Mouse (Mus musculus): ENCODE data around the gene Gm20604.

Gene Gm20604

GRCm38 (mm10) chr12:102706833-102707463 is 51.5 kb downstream of the Gm20604 start:
- no peak for DNase-seq (ENCODE audit: extremely low spot score, low read depth, low spot score)

GRCm38 (mm10) chr12:102705906-102706640 is 52.4 kb downstream of the Gm20604 start:
- DNase-seq (ENCODE audit: extremely low spot score, low read depth, low spot score), result no peak

- no peak for DNase-seq (ENCODE audit: extremely low spot score, low read depth, low spot score)
Observed at GRCm38 (mm10) chr12:102705216-102705871, 53.1 kb downstream of the Gm20604 start.

GRCm38 (mm10) chr12:102704457-102705198 is 53.8 kb downstream of the Gm20604 start, which contains the start of gene Itpk1:
Gene Itpk1, minus strand, starts transcription at chr12:102704930.
- DNase-seq (ENCODE audit: extremely low spot score, low read depth, low spot score), result no peak

GRCm38 (mm10) chr12:102703921-102704408 is 54.5 kb downstream of the Gm20604 start:
- DNase-seq (ENCODE audit: extremely low spot score, low read depth, low spot score), result no peak

- DNase-seq (ENCODE audit: extremely low spot score, low read depth, low spot score), result no peak
Observed at GRCm38 (mm10) chr12:102703441-102703840, 55.0 kb downstream of the Gm20604 start.

GRCm38 (mm10) chr12:102703111-102703412 is 55.4 kb downstream of the Gm20604 start:
- no peak for DNase-seq (ENCODE audit: extremely low spot score, low read depth, low spot score)

GRCm38 (mm10) chr12:102702356-102703110 is 55.9 kb downstream of the Gm20604 start:
- DNase-seq (ENCODE audit: extremely low spot score, low read depth, low spot score), result peak; percentile 64

- DNase-seq (ENCODE audit: extremely low spot score, low read depth, low spot score), result no peak
Observed at GRCm38 (mm10) chr12:102701691-102702207, 56.7 kb downstream of the Gm20604 start.

- DNase-seq (ENCODE audit: extremely low spot score, low read depth, low spot score), result no peak
Observed at GRCm38 (mm10) chr12:102700453-102700852, 58.0 kb downstream of the Gm20604 start.

- DNase-seq (ENCODE audit: extremely low spot score, low read depth, low spot score), result no peak
Observed at GRCm38 (mm10) chr12:102699156-102699555, 59.3 kb downstream of the Gm20604 start.

- no peak for DNase-seq (ENCODE audit: extremely low spot score, low read depth, low spot score)
Observed at GRCm38 (mm10) chr12:102698089-102698684, 60.3 kb downstream of the Gm20604 start.

GRCm38 (mm10) chr12:102697381-102697780 is 61.1 kb downstream of the Gm20604 start:
- no peak for DNase-seq (ENCODE audit: extremely low spot score, low read depth, low spot score)

GRCm38 (mm10) chr12:102696635-102697354 is 61.7 kb downstream of the Gm20604 start:
- DNase-seq (ENCODE audit: extremely low spot score, low read depth, low spot score), result no peak

GRCm38 (mm10) chr12:102695369-102696239 is 62.9 kb downstream of the Gm20604 start:
- no peak for DNase-seq (ENCODE audit: extremely low spot score, low read depth, low spot score)

- DNase-seq (ENCODE audit: extremely low spot score, low read depth, low spot score), result no peak
Observed at GRCm38 (mm10) chr12:102691761-102692160, 66.7 kb downstream of the Gm20604 start.

All from hindlimb bud, embryonic 11.5 days (tissue).